Mouse (Mus musculus) embryonic facial prominence, embryonic 13.5 days (tissue): Measurements from ENCODE around the gene Sytl1. TPM values are rescaled to one million over a fixed set of nuclear protein-coding genes. Genes with fewer than 3 reads are reported as not detected.

Experiments
- ATAC-seq: fragments of 200-750 bp; cut with Nextera tagmentation; 2 replicates; pipeline ENCODE4 v1.8.0; 2017; ENCODE audit warnings: low read depth; ENCODE audit not compliant: insufficient number of reproducible peaks, insufficient read depth, low FRiP score, low TSS enrichment
- H3K27ac ChIP-seq: fragments of 300-500 bp; sonication (generic); 2 replicates; pipeline ENCODE4 v1.5.1; 2015; ENCODE audit warnings: moderate library complexity, mild to moderate bottlenecking, inconsistent platforms
- H3K27me3 ChIP-seq: fragments of 300-500 bp; sonication (generic); 2 replicates; pipeline ENCODE4 v1.6.1; 2015; ENCODE audit warnings: mild to moderate bottlenecking, inconsistent platforms
- H3K36me3 ChIP-seq: fragments of 300-500 bp; sonication (generic); 2 replicates; pipeline ENCODE4 v1.6.1; 2015; ENCODE audit warnings: mild to moderate bottlenecking, inconsistent platforms
- H3K4me1 ChIP-seq: fragments of 300-500 bp; sonication (generic); 2 replicates; pipeline ENCODE4 v1.6.1; 2015; ENCODE audit warnings: inconsistent platforms
- H3K4me2 ChIP-seq: fragments of 300-500 bp; sonication (generic); 2 replicates; pipeline ENCODE4 v1.6.1; 2015; ENCODE audit warnings: moderate library complexity, mild to moderate bottlenecking, inconsistent platforms
- H3K4me3 ChIP-seq: fragments of 300-500 bp; sonication (generic); 2 replicates; pipeline ENCODE4 v1.5.1; 2015; ENCODE audit warnings: mild to moderate bottlenecking, inconsistent platforms
- H3K9ac ChIP-seq: fragments of 300-500 bp; sonication (generic); 2 replicates; pipeline ENCODE4 v1.6.1; 2015; ENCODE audit warnings: mild to moderate bottlenecking, inconsistent platforms
- H3K9me3 ChIP-seq: fragments of 300-500 bp; sonication (generic); 2 replicates; pipeline ENCODE4 v1.6.1; 2016; ENCODE audit warnings: inconsistent platforms
- WGBS: fragments of 180-500 bp; shearing (Covaris S2); methylation state at CpG from one replicate; pipeline ENCODE4 v1.1.7; 2015; ENCODE audit warnings: mixed read lengths; 5-methylcytosine and 5-hydroxymethylcytosine counted together
- polyA plus RNA-seq: library from polyadenylated mRNA; unstranded; fragments of >200 nt; fragmentation: Nextera tagmentation; extraction: Ambion mirVana; gene quantifications from 2 replicates; pipeline ENCODE4 v1.2.1, GENCODE M21; 2015

Gene Sytl1
- 6.6 and 8.2 TPM in 2 replicates for polyA plus RNA-seq

GRCm38 (mm10) chr4:133262882-133263281, at the start of gene Sytl1:
Sytl1 (minus strand) TSS chr4:133263113.
- Histone ChIP-seq H3K36me3 (peaks cover 49% of the 10 kb centered on the region), H3K4me2 (peak within 1 kb of the TSS; percentile 29), H3K4me3 (no peak within 1 kb of the TSS), H3K9me3 (no peaks in the 10 kb centered on the region), H3K9ac (peak within 1 kb of the TSS; percentile 40; the same call in 1 of the 2 replicates), H3K27ac (peak within 1 kb of the TSS; percentile 12), H3K4me1 (no peaks in the 10 kb centered on the region), H3K27me3 (peaks cover 2% of the 10 kb centered on the region)
- no peak for ATAC-seq
- 36% methylated on average over 7 of the region's 7 CpGs for WGBS

- Histone ChIP-seq H3K27ac (no peak overlapping the region), H3K27me3 (no peaks in the 10 kb centered on the region), H3K4me2 (no peak overlapping the region), H3K9me3 (no peaks in the 10 kb centered on the region), H3K4me1 (peaks cover 2% of the 10 kb centered on the region; the same call in 1 of the 2 replicates), H3K36me3 (peaks cover 25% of the 10 kb centered on the region), H3K9ac (no peak overlapping the region), H3K4me3 (no peak overlapping the region)
- ATAC-seq = no peak
- 0% methylated on average over 3 of the region's 3 CpGs for WGBS
Measured at GRCm38 (mm10) chr4:133309948-133310347, 47.0 kb upstream of the Sytl1 start.

GRCm38 (mm10) chr4:133307331-133307730, 44.4 kb upstream of the Sytl1 start:
- Histone ChIP-seq H3K27me3 (no peaks in the 10 kb centered on the region), H3K27ac (no peak overlapping the region), H3K9ac (no peak overlapping the region; the same call in 1 of the 2 replicates), H3K4me3 (no peak overlapping the region), H3K36me3 (peaks cover 32% of the 10 kb centered on the region), H3K4me2 (no peak overlapping the region), H3K4me1 (peaks cover 2% of the 10 kb centered on the region; the same call in 1 of the 2 replicates), H3K9me3 (no peaks in the 10 kb centered on the region)
- ATAC-seq = no peak
- WGBS = 34% methylated on average over 3 of the region's 3 CpGs

GRCm38 (mm10) chr4:133305825-133306224, 42.9 kb upstream of the Sytl1 start:
- ATAC-seq = no peak
- 87% methylated on average over 7 of the region's 7 CpGs for WGBS
- Histone ChIP-seq H3K4me3 (no peak overlapping the region), H3K4me2 (no peak overlapping the region), H3K4me1 (peaks cover 2% of the 10 kb centered on the region; the same call in 1 of the 2 replicates), H3K36me3 (peaks cover 45% of the 10 kb centered on the region), H3K9ac (no peak overlapping the region), H3K27me3 (no peaks in the 10 kb centered on the region), H3K9me3 (no peaks in the 10 kb centered on the region), H3K27ac (no peak overlapping the region)

- no peak overlapping the region for H3K4me2 ChIP-seq
- no peak overlapping the region for H3K4me3 ChIP-seq
- H3K27ac ChIP-seq = no peak overlapping the region
- H3K36me3 ChIP-seq = peaks cover 55% of the 10 kb centered on the region
- H3K9me3 ChIP-seq = no peaks in the 10 kb centered on the region
- H3K9ac ChIP-seq = no peak overlapping the region
- ATAC-seq = no peak
- no peaks in the 10 kb centered on the region for H3K4me1 ChIP-seq
- 91% methylated on average over 7 of the region's 7 CpGs for WGBS
- no peaks in the 10 kb centered on the region for H3K27me3 ChIP-seq
Measured at GRCm38 (mm10) chr4:133304770-133305169, 41.9 kb upstream of the Sytl1 start.

GRCm38 (mm10) chr4:133302668-133303067, 39.8 kb upstream of the Sytl1 start:
- H3K9me3 ChIP-seq = no peaks in the 10 kb centered on the region
- H3K4me1 ChIP-seq = peaks cover 5% of the 10 kb centered on the region
- no peak overlapping the region for H3K4me3 ChIP-seq
- H3K27me3 ChIP-seq = no peaks in the 10 kb centered on the region
- ATAC-seq = no peak
- H3K36me3 ChIP-seq = peaks cover 61% of the 10 kb centered on the region
- H3K9ac ChIP-seq = no peak overlapping the region
- no peak overlapping the region for H3K4me2 ChIP-seq
- WGBS = 91% methylated on average over 5 of the region's 5 CpGs
- H3K27ac ChIP-seq = no peak overlapping the region

GRCm38 (mm10) chr4:133301802-133302201, 38.9 kb upstream of the Sytl1 start:
- Histone ChIP-seq H3K9ac (no peak overlapping the region), H3K4me2 (no peak overlapping the region), H3K27ac (no peak overlapping the region), H3K27me3 (no peaks in the 10 kb centered on the region), H3K36me3 (peaks cover 67% of the 10 kb centered on the region), H3K4me1 (peaks cover 9% of the 10 kb centered on the region), H3K4me3 (no peak overlapping the region), H3K9me3 (no peaks in the 10 kb centered on the region)
- no peak for ATAC-seq
- WGBS = 26% methylated on average over 4 of the region's 4 CpGs

GRCm38 (mm10) chr4:133300421-133300820, 37.5 kb upstream of the Sytl1 start:
- peaks cover 77% of the 10 kb centered on the region for H3K36me3 ChIP-seq
- no peak overlapping the region for H3K4me3 ChIP-seq
- H3K4me2 ChIP-seq = no peak overlapping the region
- H3K27me3 ChIP-seq = no peaks in the 10 kb centered on the region
- ATAC-seq = no peak
- H3K9me3 ChIP-seq = no peaks in the 10 kb centered on the region
- peaks cover 9% of the 10 kb centered on the region for H3K4me1 ChIP-seq
- no peak overlapping the region for H3K9ac ChIP-seq
- no peak overlapping the region for H3K27ac ChIP-seq
- 90% methylated on average over 11 of the region's 11 CpGs for WGBS

GRCm38 (mm10) chr4:133299701-133300100, 36.8 kb upstream of the Sytl1 start:
- no peaks in the 10 kb centered on the region for H3K27me3 ChIP-seq
- H3K27ac ChIP-seq = no peak overlapping the region
- WGBS = 63% methylated on average over 5 of the region's 5 CpGs
- peaks cover 9% of the 10 kb centered on the region for H3K4me1 ChIP-seq
- no peak overlapping the region for H3K4me2 ChIP-seq
- H3K36me3 ChIP-seq = peaks cover 82% of the 10 kb centered on the region
- no peak overlapping the region for H3K9ac ChIP-seq
- no peak for ATAC-seq
- H3K4me3 ChIP-seq = no peak overlapping the region
- H3K9me3 ChIP-seq = no peaks in the 10 kb centered on the region

GRCm38 (mm10) chr4:133298516-133299365, 35.8 kb upstream of the Sytl1 start:
- H3K36me3 ChIP-seq = peaks cover 85% of the 10 kb centered on the region
- H3K4me3 ChIP-seq = no peak overlapping the region
- H3K27me3 ChIP-seq = no peaks in the 10 kb centered on the region
- no peak overlapping the region for H3K27ac ChIP-seq
- 0 out of 2 replicates have a peak overlapping the region, but pooled peaks have one; percentile 11 for H3K9ac ChIP-seq
- 38% methylated on average over 12 of the region's 12 CpGs for WGBS
- H3K4me1 ChIP-seq = peaks cover 13% of the 10 kb centered on the region
- no peak for ATAC-seq
- H3K9me3 ChIP-seq = no peaks in the 10 kb centered on the region
- H3K4me2 ChIP-seq = no peak overlapping the region

- Histone ChIP-seq H3K9me3 (no peaks in the 10 kb centered on the region), H3K4me1 (peaks cover 22% of the 10 kb centered on the region), H3K27me3 (no peaks in the 10 kb centered on the region), H3K4me2 (no peak overlapping the region), H3K36me3 (peaks cover 78% of the 10 kb centered on the region), H3K27ac (0 out of 2 replicates have a peak overlapping the region, but pooled peaks have one; percentile 12), H3K9ac (peak overlapping the region; percentile 47; the same call in 1 of the 2 replicates), H3K4me3 (no peak overlapping the region)
- 0 out of 2 replicates have a peak, but pooled peaks have one; percentile 53 for ATAC-seq
- WGBS = 0% methylated on average over 5 of the region's 5 CpGs
Measured at GRCm38 (mm10) chr4:133297801-133298238, 34.9 kb upstream of the Sytl1 start.

- peak overlapping the region; percentile 6; the same call in 1 of the 2 replicates for H3K9ac ChIP-seq
- peaks cover 25% of the 10 kb centered on the region for H3K4me1 ChIP-seq
- no peak overlapping the region for H3K4me3 ChIP-seq
- H3K36me3 ChIP-seq = peaks cover 76% of the 10 kb centered on the region
- 65% methylated on average over 10 of the region's 10 CpGs for WGBS
- ATAC-seq = no peak
- H3K4me2 ChIP-seq = no peak overlapping the region
- no peaks in the 10 kb centered on the region for H3K27me3 ChIP-seq
- no peak overlapping the region for H3K27ac ChIP-seq
- no peaks in the 10 kb centered on the region for H3K9me3 ChIP-seq
Measured at GRCm38 (mm10) chr4:133297360-133297759, 34.4 kb upstream of the Sytl1 start.
